Comparison of ENCODE assay signal across 8 mouse cellular contexts in the genomic region with DNA sequence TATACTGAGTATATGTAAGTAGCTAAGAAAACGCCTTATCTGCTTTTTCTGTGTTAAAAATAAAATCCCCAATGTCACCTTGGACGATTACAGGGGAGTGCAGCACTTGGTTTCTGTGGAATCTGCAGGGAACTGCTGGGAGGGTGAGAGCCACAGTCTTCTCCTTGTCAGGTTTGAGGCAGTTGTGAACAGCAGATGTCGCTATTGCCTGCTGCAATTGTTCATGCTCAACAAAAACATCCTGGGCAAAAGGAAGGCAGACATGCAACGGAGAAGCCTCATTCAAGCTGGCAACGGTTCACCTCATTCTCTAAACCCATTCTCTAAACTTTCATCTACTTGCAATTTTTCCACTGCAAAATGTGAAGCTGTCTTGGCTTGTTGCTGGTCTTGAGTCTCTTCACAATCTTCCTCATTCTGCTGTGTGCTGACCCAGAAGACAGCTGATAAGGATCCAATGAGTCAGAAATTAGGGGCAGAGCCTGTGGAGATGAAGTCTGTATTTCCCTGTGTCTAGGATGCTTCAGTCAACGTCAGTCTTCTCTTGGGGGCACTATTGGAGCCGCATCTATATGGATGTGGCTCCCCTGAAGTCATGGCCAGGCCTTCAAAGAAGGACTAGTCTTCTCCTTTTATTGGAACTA.
A peak's percentile ranks its signal among the peaks of the same experiment; 100 is the strongest.
DNase-seq lines count a peak whose midpoint lies in the region; ATAC-seq lines count a peak whose summit lies in the region.

No protein-coding gene starts in this region.

- no peak overlapping the region for H3K27ac ChIP-seq in heart, embryonic 12.5 days (ENCODE audit: poor library complexity, severe bottlenecking)
- no peak overlapping the region for H3K27ac ChIP-seq in kidney, embryonic 14.5 days (ENCODE audit: low read depth, low read length)
- no peak overlapping the region for H3K27ac ChIP-seq in limb, embryonic 11.5 days (replicated peaks; ENCODE audit: low read depth, low read length)
- H3K27ac ChIP-seq in stomach, embryonic 15.5 days, result no peak overlapping the region

- peak; percentile 79 for DNase-seq in A20 (ENCODE audit: low read depth, low spot score)
- DNase-seq in adrenal gland, adult 2 months, result peak; percentile 69
- DNase-seq in embryo, embryonic 9.5 days (ENCODE audit: extremely low spot score), result peak; percentile 73
- peak; percentile 86 for DNase-seq in limb, embryonic 11.5 days (ENCODE audit: low spot score)
- DNase-seq in neural tube, embryonic 10.5 days (ENCODE audit: extremely low spot score, low spot score), result peak; percentile 74

- no peaks in the 10 kb centered on the region for H3K36me3 ChIP-seq in heart, embryonic 12.5 days
- H3K36me3 ChIP-seq in kidney, embryonic 14.5 days (ENCODE audit: control insufficient read depth, insufficient read depth, low read length), result no peaks in the 10 kb centered on the region
- H3K36me3 ChIP-seq in limb, embryonic 11.5 days (ENCODE audit: control insufficient read depth, insufficient read depth, low read length), result no peaks in the 10 kb centered on the region
- H3K36me3 ChIP-seq in stomach, embryonic 15.5 days, result no peaks in the 10 kb centered on the region

- H3K4me2 ChIP-seq in heart, embryonic 12.5 days, result no peak overlapping the region
- no peak overlapping the region for H3K4me2 ChIP-seq in kidney, embryonic 14.5 days (replicated peaks; ENCODE audit: low read depth, low read length)
- no peak overlapping the region for H3K4me2 ChIP-seq in limb, embryonic 11.5 days (ENCODE audit: low read depth, severe bottlenecking)
- H3K4me2 ChIP-seq in stomach, embryonic 15.5 days, result no peak overlapping the region

- H3K4me1 ChIP-seq in heart, embryonic 12.5 days (replicated peaks), result peaks cover 10% of the 10 kb centered on the region
- no peaks in the 10 kb centered on the region for H3K4me1 ChIP-seq in kidney, embryonic 14.5 days (ENCODE audit: control insufficient read depth, insufficient read depth, low read length)
- H3K4me1 ChIP-seq in limb, embryonic 11.5 days (ENCODE audit: control insufficient read depth, insufficient read depth, low read length), result no peaks in the 10 kb centered on the region
- no peaks in the 10 kb centered on the region for H3K4me1 ChIP-seq in stomach, embryonic 15.5 days

- ATAC-seq in heart, embryonic 12.5 days (ENCODE audit: insufficient number of reproducible peaks, low FRiP score), result peak; percentile 51; the same call in 1 of the 2 replicates
- ATAC-seq in kidney, embryonic 14.5 days (ENCODE audit: low FRiP score, low TSS enrichment), result peak; percentile 85; the same call in 1 of the 2 replicates
- ATAC-seq in limb, embryonic 11.5 days (ENCODE audit: insufficient number of reproducible peaks, low FRiP score, low TSS enrichment, low read depth), result no peak
- peak; percentile 50; the same call in 1 of the 2 replicates for ATAC-seq in stomach, embryonic 15.5 days (ENCODE audit: insufficient read depth, low FRiP score, low read depth)

- no peak overlapping the region for H3K9ac ChIP-seq in heart, embryonic 12.5 days
- H3K9ac ChIP-seq in kidney, embryonic 14.5 days (ENCODE audit: low read depth, low read length), result no peak overlapping the region
- H3K9ac ChIP-seq in limb, embryonic 11.5 days (ENCODE audit: low read length), result no peak overlapping the region
- H3K9ac ChIP-seq in stomach, embryonic 15.5 days, result no peak overlapping the region

- no peaks in the 10 kb centered on the region for H3K27me3 ChIP-seq in heart, embryonic 12.5 days (replicated peaks)
- no peaks in the 10 kb centered on the region for H3K27me3 ChIP-seq in kidney, embryonic 14.5 days (ENCODE audit: control insufficient read depth, insufficient read depth, low read length)
- H3K27me3 ChIP-seq in limb, embryonic 11.5 days (ENCODE audit: control insufficient read depth, insufficient read depth, low read length), result no peaks in the 10 kb centered on the region
- H3K27me3 ChIP-seq in stomach, embryonic 15.5 days (replicated peaks), result no peaks in the 10 kb centered on the region

- H3K4me3 ChIP-seq in heart, embryonic 12.5 days, result no peak overlapping the region
- no peak overlapping the region for H3K4me3 ChIP-seq in kidney, embryonic 14.5 days (ENCODE audit: low read length)
- no peak overlapping the region for H3K4me3 ChIP-seq in limb, embryonic 11.5 days (ENCODE audit: low read depth, low read length)
- no peak overlapping the region for H3K4me3 ChIP-seq in stomach, embryonic 15.5 days (replicated peaks)

- 10% methylated on average over 7 of the region's 7 CpGs for WGBS in heart, embryonic 12.5 days
- WGBS in kidney, embryonic 14.5 days, result 8% methylated on average over 7 of the region's 7 CpGs
- WGBS in limb, embryonic 11.5 days, result 16% methylated on average over 7 of the region's 7 CpGs
- 12% methylated on average over 7 of the region's 7 CpGs for WGBS in stomach, embryonic 15.5 days

- no peaks in the 10 kb centered on the region for H3K9me3 ChIP-seq in heart, embryonic 12.5 days (replicated peaks)
- H3K9me3 ChIP-seq in kidney, embryonic 14.5 days (ENCODE audit: control insufficient read depth, low read length), result no peaks in the 10 kb centered on the region
- no peaks in the 10 kb centered on the region for H3K9me3 ChIP-seq in limb, embryonic 11.5 days (ENCODE audit: control insufficient read depth, low read length)
- H3K9me3 ChIP-seq in stomach, embryonic 15.5 days, result no peaks in the 10 kb centered on the region
